Comparison of ENCODE assay signal across 8 mouse cellular contexts in the genomic region with DNA sequence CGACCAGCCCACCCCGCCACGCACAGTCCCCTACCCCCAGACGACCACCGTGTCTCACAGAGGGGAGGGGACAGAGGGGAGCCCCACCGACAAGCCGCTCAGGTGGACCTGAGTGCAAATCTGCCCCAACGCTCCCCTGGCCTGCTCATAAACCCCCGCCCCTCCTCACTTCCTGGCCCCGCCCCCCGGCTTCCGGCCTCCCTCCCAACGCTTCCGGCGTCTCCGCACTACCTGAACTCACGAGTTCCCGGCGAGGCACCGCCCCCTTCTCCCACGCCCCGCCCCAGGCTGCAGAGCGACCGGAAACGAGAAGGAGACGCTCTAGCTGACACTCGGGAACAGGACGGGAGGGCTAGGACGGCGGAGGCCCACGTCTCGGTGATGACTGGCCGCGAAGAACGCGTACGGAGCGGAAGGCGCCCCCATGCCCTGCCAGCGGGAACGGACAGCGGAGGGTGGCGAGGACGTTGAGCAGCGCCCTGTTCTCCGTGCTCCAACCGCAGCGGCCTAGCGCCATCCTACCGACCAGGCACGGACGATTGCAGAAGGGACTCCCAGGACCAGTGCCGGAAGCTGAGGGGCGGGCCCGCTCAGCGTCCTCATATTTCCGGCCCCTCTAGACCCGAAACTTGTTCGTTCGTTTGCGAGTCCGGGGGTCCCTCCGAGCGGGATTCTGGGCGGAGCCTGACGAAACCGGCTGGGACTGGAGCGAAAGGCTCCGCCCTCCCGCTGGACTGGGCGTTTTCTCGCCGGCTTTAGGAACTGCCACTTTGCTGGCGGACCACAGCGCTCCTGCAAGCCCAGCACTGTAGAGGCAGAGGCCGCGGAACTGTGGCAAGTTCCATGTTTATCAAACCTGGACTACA. TPM values are rescaled to one million over a fixed set of nuclear protein-coding genes. Genes with fewer than 3 reads are reported as not detected.
DNase-seq lines count a peak whose midpoint lies in the region; ATAC-seq lines count a peak whose summit lies in the region.

A gene (minus strand): TSS at position 554 of the 866 bp plus-strand sequence.

- H3K9ac ChIP-seq in intestine, embryonic 14.5 days (ENCODE audit: low read length), result peak within 1 kb of the TSS; percentile 86

- peaks cover 30% of the 10 kb centered on the region for H3K36me3 ChIP-seq in intestine, embryonic 14.5 days (ENCODE audit: control insufficient read depth, insufficient read depth, low read length)

- peak within 1 kb of the TSS; percentile 80 for H3K4me3 ChIP-seq in intestine, embryonic 14.5 days (ENCODE audit: low read depth, low read length)

- peak within 1 kb of the TSS; percentile 97 for H3K4me2 ChIP-seq in intestine, embryonic 14.5 days (ENCODE audit: low read length)

- no peaks in the 10 kb centered on the region for H3K27me3 ChIP-seq in intestine, embryonic 14.5 days (replicated peaks; ENCODE audit: control insufficient read depth, insufficient read depth, low read length)

- no peaks in the 10 kb centered on the region for H3K9me3 ChIP-seq in intestine, embryonic 14.5 days (ENCODE audit: control insufficient read depth, low read length)

- intact Hi-C loops in left cerebral cortex, postnatal 14 days (cut with DNase I), result loop anchor here (10.0 kb wide), 2 partner anchors 388 to 428 kb away; a partner anchor contains a TSS

- ATAC-seq in intestine, embryonic 14.5 days (replicated peaks; ENCODE audit: low FRiP score, low TSS enrichment, low read depth), result peak; percentile 97

- WGBS in intestine, embryonic 14.5 days, result under 1% methylated on average over 75 of the region's 77 CpGs

- peak within 1 kb of the TSS; percentile 95 for H3K27ac ChIP-seq in intestine, embryonic 14.5 days (ENCODE audit: low read depth)

- peaks cover 8% of the 10 kb centered on the region for H3K4me1 ChIP-seq in intestine, embryonic 14.5 days (replicated peaks; ENCODE audit: control insufficient read depth, insufficient read depth, low read length)

- peak; percentile 95 to 98 for DNase-seq in adrenal gland, adult 18-20 months (ENCODE audit: low spot score in 2 of 2)
- DNase-seq in embryo, embryonic 11 days, result peak; percentile 99
- DNase-seq in gastrocnemius, postnatal 25 days, result peak; percentile 99
- DNase-seq in intestine, embryonic 14.5 days (ENCODE audit: low spot score), result peak; percentile 98
- peak; percentile 98 to 99 for DNase-seq in left cerebral cortex, postnatal 14 days (ENCODE audit: low spot score in 2 of 2)
- DNase-seq in mesoderm, embryonic 11.5 days (ENCODE audit: low read depth, low spot score), result peak; percentile 98
- peak; percentile 98 for DNase-seq in right cerebral cortex, postnatal 36 days (ENCODE audit: low spot score in 2 of 2)
- peak; percentile 100 for DNase-seq in yolk sac, embryonic 10.5 days (ENCODE audit: low spot score)

RNA-seq across cellular contexts. Expression of the gene that starts here (rescaled TPM):
- 10 to 100 TPM; 45.9 to 48.9 TPM for total RNA-seq in adrenal gland, adult 18-20 months (2021)
- 10 to 100 TPM; 15.5 to 19.3 TPM for total RNA-seq in gastrocnemius, postnatal 25 days (2021)
- 5.0 and 6.2 TPM in 2 replicates for polyA plus RNA-seq in intestine, embryonic 14.5 days (2014; fragmentation: Nextera tagmentation; extraction: Ambion mirVana)
- 10 to 100 TPM; 52.0 to 56.4 TPM for total RNA-seq in left cerebral cortex, postnatal 14 days (2021)

Comparison
In these comparisons a context has a peak if more than half of its experiments do, and no peak if none do; other contexts are left out.
1. Peak in every context shown above with its lines: DNase-seq, ATAC-seq, H3K4me3 ChIP-seq and H3K27ac ChIP-seq.